Mouse (Mus musculus) heart, adult 8-10 months (tissue): ENCODE data around the gene Dpm2. TPM values are rescaled to one million over a fixed set of nuclear protein-coding genes. Genes with fewer than 3 reads are reported as not detected.

ENCODE experiments used
- DNase-seq: peaks from one replicate; pipeline ENCODE4 v3.0.0; 2022; ENCODE audit warnings: low spot score
- total RNA-seq, 4 experiments: library from RNA; stranded (reverse); gene quantifications; 2 replicates each; pipeline ENCODE4 v1.2.4; 2022

Gene Dpm2
- total RNA-seq: 10 to 100 TPM; 16.5 to 22.2 (median 18.6) TPM

GRCm38 (mm10) chr2:32570698-32571494 is at the start of gene Dpm2:
Dpm2 (plus strand) TSS chr2:32570858.
- peak; percentile 94 for DNase-seq

DNA sequence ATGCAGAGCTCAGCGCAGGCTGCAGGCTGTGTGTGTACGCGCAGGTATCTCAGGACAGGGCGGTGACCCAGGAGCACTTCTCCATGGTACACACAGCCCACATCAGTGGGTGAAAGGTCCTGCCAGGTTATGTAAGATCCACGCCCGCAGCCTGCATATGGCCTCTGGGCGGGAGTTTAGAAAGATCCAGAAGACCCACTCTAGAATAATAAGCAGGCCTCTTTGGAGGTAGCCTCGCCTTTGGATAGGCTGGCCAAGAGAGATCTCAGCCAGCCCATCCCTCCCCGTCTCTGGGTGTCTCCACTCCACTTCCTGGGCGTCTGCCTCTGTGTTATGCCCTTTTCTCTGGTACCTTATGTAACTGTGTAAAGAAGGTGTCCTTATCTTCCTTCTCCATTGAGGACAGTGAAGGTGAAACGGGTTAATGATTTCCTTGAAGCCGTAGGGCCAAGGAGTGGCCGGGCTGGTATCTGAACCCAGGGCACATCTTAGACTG is 46.1 kb upstream of the Dpm2 start:
- no peak for DNase-seq

- DNase-seq: no peak
These were observed 44.8 kb upstream of the Dpm2 start for GRCm38 (mm10) chr2:32525816-32526215.

DNA sequence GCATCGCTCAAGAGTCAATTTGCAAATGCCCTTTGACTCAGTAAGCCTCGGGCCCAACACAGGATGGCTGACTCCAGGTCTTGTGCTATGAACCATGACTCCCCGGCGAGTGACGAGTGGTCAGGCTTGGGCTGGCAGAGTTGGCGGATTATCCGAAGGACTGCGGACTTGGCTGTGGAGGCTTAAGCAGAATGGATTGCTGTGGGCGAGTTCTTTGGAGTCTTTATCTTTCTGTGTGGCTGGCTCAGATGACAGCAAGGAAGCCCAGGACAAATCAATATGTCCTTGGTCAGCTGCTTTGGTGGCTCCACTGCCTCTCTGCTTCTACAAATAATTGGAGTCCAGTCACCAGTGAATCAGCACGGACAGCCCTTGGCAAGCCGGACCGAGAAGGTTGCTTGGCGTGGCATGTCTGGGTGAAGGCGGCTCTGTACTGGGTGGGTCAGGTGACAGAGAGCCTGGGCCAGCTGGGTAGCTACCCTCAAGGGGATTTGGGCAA is 43.1 kb upstream of the Dpm2 start:
- DNase-seq: no peak

- no peak for DNase-seq
These were observed 42.3 kb upstream of the Dpm2 start for GRCm38 (mm10) chr2:32528326-32528725.

GRCm38 (mm10) chr2:32530479-32530878 is 40.2 kb upstream of the Dpm2 start:
- no peak for DNase-seq

DNA sequence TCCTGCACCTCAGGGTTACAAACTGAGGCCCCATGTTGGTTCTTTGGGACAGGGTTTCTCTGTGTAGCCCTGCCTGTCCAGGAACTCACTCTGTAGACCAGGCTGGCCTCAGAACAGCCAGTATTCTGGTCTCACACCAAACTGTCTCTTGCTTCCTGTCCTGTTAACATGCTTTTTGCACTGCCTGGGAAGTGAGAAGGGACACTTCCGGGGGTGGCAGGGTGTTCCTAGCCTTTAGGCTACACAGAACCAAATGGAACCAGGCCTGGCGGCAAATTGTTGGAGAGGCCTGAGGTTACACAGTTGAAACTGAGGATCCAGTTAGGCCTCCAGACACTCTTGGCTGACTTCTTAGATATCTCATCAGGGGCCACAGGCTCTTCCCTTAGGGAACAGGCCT is 37.5 kb upstream of the Dpm2 start:
- no peak for DNase-seq

- peak; percentile 68 for DNase-seq
These were observed 36.5 kb upstream of the Dpm2 start for GRCm38 (mm10) chr2:32534061-32534732.

GRCm38 (mm10) chr2:32534733-32535471 is 35.8 kb upstream of the Dpm2 start, which contains the start of gene Fam102a:
Fam102a (plus strand) TSS chr2:32535332.
- peak; percentile 97 for DNase-seq

- DNase-seq: no peak
These were observed 35.1 kb upstream of the Dpm2 start for GRCm38 (mm10) chr2:32535501-32535991.

- no peak for DNase-seq
These were observed 34.5 kb upstream of the Dpm2 start for GRCm38 (mm10) chr2:32536086-32536633.

DNA sequence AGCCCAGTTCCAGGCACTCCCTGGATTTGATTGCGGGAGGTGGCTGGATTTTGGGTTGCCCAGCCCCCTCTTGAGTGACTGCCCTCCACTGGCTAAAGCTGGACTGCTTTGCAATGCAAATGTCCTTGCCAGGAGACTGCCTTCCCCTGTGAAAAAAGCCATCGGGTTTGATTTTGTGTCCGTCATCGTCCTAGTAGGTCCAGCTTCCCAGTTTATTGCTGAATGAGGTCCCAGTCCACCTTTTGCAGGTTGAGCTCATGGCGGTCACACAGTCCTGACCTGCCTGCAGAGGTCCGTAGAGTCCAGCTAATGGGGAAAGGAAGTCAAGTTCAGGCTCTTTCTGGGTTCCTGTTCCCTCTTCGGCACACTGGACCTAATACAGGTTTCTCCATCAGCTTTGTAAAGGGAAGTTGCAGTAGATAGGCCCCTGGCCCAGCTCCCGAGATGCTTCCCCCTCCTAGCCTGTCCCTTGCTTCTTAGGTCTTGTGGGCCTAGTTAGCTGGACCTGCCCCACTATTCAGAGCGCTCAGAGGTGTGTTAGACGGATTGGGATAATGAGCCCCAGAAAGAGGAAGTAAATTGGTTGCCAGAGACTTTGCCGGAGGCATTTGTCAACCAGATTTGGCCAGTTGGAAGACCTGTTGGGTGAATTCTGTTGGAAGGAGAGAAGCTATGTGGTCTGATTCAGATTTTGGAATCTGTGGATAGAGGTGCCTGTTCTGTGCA is 33.9 kb upstream of the Dpm2 start:
- peak; percentile 58 for DNase-seq

DNA sequence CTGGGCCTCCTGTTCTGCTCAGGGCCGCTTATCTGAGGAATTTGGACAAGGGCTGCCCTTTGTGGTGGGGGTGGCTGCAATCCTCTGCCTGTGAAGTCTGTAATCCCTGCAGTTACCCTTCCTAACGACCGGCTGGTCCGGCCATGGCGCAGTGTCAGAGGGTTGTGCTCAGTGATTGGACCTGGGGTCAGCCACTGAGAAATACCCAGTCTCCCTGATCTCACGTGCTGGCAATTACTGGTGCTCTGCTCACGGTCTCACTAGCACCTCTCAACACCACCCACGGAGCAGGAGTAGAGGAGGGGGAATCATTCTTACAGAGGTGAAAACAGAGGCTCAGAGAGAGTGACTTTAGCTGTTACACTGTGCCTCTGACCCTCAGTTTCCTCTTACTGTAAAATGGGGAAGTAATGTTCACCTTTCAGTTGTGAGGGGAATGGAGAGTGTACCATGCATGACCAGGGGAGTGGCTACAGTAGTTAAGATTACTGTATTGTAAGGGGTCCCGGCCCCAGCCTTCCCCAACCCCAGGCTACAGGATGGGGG is 33.2 kb upstream of the Dpm2 start:
- DNase-seq: no peak

DNA sequence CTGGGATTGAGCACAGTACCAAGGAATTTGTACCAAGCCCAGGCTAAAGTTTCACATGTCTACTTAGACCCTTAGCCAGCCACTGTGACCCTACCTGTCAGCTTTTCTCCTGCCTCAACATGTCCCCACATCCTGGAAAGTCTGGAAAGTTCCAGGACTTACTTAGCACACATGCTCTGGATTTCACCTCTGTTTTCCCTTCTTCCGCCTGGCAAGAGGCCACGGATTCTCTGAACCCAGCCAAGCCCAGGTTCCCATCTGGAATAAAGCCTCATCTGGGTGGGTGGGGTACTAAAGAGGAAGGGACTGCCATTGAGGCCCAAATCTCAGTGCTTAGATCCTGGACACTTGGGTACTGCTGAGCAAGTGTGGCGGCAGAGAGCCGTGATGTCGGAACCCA is 32.7 kb upstream of the Dpm2 start:
- DNase-seq: peak; percentile 68

DNA sequence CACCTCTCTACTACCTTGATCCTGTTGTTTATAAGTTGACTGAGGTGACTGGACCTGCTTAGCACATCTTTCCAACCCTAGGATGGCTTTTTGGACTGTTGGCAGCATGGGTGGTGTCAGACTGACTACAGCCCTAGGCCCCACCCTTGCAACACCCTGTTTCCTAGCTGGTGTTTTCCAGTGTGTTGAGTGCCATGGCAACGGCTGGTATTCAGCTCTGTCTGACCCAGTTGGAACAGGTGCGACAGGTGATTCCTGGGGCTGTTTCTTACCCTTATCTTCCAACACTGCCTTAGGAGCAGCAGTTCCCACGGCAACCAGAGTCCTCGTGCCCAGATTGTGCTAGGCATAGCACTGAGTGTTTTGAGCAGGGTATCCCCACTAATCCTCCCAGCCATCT is 32.2 kb upstream of the Dpm2 start:
- no peak for DNase-seq

DNA sequence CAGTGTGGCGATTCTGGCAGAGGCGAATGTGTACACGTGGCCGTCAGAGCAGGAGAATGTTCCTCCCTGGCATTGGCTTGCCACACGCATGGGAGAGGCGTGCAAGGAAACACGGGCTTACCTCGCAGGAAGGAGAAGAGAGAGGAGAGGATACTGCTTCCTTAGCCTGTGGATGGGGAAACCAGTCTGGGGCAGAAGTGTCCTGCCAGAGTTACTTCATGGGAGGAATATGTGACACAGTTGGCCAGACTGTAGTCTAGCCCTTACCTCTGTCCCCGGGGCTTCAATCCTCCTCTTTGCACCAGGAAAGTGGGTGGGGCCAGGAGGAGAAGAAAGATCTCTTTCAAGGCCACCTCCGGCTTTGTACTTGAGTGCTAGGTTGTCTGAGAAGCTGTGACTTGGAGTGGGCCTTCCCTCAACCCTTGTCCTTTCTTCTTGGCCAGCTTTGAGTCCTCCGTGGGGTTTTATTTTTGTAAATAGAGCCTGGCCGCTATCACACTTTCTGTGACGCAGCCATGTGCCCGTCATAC is 31.1 kb upstream of the Dpm2 start:
- DNase-seq: no peak

DNA sequence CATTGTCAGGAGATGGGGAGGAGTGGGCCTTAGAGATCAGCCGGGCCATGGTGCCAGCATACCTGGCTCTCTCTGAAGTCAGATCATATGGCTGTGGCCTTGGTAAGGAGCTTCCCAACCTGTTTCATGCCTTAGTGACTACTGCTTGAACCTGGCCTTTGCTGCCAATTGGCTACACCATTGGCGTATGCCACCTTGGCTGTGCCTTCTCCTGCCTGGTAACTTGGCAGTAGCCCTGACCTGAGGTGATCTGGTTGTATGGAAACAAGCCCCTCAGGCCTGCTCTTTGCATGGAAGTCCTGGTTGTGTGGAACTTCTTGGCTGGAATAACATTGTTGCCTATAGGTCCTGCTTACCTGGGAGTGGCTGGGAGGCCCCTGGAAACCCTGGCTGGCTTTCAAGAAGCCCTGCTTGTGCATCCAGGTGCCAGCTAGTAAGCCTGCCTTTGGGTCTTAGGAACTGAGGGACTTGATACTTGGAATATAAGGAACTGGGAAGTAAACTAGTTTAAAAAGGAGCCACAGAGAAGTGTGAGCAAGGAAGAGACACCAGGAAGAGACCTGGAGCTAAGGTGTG is 29.2 kb upstream of the Dpm2 start:
- no peak for DNase-seq

GRCm38 (mm10) chr2:32541986-32542573 is 28.6 kb upstream of the Dpm2 start:
- no peak for DNase-seq

GRCm38 (mm10) chr2:32543031-32543449 is 27.6 kb upstream of the Dpm2 start:
- no peak for DNase-seq
